Mouse (Mus musculus) heart, adult 8-10 months (tissue): ENCODE measurements around the gene Il17ra. TPM values are rescaled to one million over a fixed set of nuclear protein-coding genes. Genes with fewer than 3 reads are reported as not detected.

ENCODE experiments used
- DNase-seq: peaks from one replicate; pipeline ENCODE4 v3.0.0; 2022; ENCODE audit warnings: low spot score
- total RNA-seq, 4 experiments: library from RNA; stranded (reverse); gene quantifications; 2 replicates each; pipeline ENCODE4 v1.2.4; 2022

The Il17ra gene
- 1 to 10 TPM; 2.4 to 5.1 (median 3.0) TPM for total RNA-seq

DNA sequence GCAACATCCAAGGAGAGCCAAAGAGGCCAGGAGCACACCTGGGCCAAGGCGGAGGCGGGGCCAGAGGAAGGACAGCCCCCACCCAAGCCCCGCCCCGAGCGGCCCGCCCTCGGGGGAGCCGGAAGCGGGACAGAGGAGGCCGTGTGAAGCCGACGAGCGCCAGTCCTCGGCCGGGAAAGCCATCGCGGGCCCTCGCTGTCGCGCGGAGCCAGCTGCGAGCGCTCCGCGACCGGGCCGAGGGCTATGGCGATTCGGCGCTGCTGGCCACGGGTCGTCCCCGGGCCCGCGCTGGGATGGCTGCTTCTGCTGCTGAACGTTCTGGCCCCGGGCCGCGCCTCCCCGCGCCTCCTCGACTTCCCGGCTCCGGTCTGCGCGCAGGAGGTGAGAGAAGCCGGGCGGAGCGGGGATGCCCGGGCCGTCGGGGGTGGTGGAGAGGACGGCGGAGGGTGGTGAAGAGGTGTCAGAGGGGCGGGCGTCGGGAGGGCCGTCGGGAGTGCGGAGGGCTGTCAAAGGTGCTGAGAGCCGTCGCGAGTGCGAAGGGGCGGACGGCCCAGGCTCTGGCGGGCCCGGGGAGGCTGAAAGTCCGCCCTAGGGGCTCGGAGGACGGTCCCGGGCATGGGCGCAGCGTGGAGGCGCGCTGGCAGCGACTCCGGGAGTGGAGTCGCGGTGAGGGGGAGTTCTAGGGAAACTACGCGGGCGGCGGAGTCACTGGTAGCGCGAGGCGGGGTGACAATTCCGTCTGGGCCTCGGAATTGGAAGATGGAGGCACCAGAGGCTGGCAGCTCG is at the start of gene Il17ra:
Gene Il17ra, plus strand, starts transcription at position 162 of the 786 bp plus-strand sequence.
- DNase-seq = no peak

DNA sequence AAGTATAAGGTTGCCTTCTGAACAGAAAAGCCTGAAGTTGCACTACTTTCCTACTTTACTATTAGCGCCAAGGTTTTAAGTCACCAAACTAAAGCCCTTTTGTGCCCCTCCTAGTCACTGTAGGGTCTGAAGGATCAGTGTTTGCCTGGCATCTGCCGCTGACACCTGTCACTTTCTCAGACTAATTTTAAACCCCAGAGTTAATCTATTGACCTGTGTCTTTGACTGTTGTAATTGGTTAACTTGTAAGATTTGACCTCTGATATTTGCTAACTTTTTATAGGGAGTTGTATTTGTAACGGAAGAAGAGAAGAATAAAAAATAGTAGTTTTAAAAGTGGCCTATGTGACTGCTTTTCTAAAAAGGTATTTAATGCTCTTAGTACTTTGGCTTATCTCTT is 24.9 kb upstream of the Il17ra start:
- DNase-seq = no peak

DNA sequence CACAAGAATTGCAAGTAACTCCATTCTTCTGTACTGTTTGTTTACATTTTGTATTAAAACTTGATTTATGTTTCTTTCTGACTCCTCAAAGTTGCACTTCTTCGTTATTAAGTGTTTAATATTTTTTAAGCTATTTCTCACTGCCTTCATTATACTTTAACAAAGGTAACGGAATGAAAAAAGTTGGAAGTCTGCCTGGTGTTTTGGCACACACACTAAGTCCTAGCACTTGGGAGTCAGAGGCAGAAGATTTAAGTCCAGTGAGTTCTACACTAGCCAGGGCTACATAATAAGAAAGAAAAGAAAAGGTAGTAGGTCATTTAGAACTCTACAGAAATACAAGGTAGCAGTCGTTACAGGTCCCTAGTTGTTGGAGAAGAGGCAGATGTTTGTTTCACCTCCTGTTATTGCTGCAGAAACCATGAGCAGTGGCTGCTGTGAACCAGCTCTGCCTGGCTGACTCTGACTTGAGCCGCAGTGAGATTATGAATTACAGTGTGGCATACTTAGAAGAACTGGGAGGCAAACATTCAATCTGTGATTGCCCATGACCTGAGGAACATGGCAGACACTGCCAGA is 20.8 kb upstream of the Il17ra start:
- no peak for DNase-seq

DNA sequence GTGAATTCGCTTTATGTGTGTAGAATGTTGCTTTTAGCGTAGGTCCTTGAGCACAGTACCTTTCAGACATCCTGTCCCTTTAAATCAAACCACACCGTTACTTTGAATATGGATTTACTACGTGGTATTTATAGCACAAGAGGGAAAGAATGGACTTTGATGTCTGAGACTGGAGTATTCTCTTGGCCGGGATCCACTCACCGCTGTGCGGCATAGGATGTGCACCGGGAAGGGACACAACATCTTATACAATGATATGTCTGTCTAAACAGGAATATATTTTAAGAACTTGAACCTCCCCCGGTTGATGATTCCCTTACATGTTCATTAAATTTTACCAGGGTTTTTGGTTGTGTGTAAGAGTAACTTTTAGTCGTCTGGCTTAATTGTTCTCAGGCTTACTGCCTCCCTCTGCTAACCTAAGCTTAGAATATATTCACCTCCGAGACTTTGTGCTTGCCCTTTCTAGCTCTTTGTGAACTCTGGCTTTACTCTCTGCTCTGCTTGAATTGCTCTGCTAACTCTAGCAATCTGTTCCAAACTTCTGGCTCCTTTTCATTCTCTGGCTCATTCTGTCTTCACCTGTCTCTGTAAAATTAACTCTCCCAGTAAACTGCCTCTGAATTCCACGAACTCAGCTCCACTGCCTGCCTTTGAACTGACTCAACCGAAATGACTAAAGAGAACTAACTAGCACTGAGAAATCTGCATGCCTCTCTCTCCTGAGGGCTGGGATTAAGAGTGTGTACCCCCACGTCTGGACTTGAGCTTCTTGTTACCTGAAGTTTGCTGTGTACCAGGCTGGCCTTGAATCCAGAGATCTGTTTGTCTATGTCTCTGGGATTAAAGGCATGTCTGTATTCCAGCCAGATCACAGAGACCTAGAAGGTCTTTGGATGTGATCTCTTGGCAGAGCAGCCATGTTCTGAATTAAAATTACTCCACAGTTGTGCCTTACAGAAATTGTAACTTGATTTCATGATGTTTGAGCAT is 19.4 kb upstream of the Il17ra start:
- no peak for DNase-seq

DNA sequence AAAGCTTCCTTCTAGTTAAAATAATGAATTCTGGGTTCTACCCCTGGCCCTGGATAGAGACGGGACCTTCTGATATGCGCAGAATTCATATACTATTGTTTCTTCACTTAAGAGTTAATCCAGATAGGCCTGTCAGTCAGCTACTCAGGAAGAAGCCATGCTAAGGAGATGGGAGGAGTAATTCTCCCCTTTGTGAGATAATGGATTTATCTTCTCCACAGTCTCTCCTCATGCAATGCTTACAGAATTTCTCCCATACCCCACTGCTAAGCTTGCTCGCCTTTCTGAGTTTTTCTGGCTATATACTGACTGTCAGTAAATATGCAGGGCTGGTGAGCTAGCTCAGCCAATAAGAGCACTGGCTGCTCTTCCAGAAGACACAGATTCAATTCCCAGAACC is 12.8 kb upstream of the Il17ra start:
- no peak for DNase-seq

DNA sequence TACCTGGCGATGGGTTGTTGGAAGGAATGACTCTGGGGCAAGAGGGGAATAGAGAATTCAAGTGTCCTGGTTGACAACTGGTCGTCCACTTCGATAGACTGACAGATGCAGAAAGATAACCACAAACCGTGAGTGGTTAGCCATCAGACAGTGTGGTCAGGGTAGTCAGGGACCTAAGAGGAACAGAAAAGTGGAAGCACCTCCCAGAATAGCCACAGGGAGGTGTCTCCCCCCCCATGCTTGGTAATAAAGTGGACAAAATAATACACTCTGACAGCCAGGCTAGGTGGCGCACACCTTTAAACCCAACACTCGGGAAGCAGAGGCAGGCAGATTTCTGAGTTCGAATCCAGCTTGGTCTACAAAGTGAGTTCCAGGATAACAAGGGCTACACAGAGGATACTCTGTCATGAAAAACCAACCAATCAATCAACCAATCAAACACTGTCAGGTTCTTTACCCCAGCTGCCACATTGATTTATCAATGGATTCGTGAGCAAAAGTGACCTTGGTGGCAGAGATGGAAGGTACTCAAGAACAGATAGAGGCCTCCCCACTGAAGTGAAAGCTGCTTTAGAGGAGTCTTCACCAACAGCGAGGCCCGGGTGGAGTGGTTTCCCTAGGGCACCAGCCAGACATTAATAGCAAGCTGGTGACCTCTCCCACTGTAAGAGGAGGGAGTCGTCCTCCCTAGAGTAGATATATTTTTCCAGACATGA is 10.5 kb upstream of the Il17ra start:
- no peak for DNase-seq

DNA sequence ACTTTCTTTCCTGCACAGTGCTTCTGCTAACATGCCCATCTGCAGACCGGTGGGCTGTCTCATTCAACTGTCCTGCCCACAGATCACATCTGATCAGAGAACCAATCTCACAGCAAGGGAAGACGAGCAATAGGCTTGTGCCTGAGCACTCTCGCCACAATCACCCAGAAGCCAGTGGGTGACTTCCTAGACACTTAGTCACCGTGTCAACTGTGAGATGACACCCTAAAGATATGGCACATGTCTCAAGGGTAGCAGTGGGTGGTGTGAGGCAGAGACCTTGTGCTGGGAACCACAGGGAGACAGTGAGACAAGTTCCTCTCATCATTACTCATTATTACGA is 10.0 kb upstream of the Il17ra start:
- no peak for DNase-seq

DNA sequence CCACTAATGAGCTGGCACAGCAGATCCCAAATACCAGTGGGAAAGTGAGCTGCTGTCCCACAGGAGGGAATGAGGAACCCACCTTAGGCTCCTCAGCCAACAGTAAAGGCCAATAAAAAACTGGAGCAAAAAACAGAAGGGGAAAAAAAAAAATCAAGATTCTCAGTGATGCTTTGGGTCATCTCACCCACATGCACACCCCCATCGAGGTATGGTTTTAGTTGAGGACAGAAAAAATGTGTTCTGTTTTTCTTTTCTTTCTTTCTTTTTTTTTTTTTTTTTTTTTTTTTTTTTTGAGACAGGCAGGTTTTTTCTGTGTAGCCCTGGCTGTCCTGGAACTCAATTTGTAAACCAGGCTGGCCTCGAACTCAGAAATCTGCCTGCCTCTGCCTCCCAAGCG is 9.5 kb upstream of the Il17ra start:
- DNase-seq = no peak

DNA sequence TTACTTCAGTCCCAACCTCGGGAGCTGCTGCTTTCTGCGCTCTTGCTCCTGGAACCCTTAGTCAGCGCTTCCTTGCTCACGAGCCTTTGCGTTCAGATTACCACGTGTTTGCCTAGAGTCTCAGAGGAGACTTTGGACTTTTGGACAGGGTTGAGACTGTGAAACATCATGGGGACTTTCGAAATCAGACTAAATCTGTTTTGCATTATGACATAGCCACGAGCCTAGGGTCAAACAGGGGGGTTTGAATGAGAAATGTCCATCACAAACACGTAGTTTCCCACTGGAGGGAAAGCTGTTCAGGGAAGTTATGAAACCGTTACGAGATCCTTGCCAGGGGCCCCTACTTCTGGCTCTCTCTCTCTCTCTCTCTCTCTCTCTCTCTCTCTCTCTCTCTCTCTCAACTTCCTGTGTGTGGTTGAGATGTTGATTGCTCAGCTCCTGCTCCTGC is 8.4 kb upstream of the Il17ra start:
- DNase-seq = no peak

DNA sequence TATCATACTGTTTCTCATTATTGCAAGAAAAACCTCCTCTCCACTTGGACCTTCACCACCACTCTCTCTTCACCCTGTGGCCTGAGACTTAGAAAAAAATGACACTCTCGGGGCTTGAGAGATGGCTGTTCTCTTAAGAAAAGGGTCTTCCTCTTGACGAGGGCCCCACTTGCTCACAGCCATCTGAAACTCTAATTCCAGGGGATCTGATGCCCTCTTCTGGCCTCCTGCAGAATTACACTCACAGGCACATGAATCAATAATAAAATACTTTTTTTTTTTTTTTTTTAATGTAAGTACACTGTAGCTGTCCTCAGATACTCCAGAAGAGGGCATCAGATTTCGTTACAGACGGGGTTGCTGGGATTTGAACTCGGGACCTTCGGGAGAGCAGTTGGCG is 6.0 kb upstream of the Il17ra start:
- DNase-seq = no peak

DNA sequence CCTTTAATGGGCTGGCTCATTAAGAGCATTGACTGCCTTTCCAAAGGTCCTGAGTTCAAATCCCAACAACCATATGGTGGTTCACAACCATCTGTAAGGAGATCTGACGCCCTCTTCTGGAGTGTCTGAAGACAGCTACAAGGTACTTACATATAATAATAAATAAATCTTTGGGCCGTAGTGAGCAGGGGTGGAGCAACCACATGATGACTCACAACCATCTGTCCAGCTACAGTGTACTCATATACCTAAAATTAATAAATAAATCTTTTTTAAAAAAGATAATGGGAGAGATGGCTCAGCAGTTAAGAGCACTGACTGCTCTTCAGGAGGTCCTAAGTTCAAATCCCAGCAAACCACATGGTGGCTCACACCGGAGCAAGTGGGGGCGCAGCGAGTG is 5.3 kb upstream of the Il17ra start:
- no peak for DNase-seq

DNA sequence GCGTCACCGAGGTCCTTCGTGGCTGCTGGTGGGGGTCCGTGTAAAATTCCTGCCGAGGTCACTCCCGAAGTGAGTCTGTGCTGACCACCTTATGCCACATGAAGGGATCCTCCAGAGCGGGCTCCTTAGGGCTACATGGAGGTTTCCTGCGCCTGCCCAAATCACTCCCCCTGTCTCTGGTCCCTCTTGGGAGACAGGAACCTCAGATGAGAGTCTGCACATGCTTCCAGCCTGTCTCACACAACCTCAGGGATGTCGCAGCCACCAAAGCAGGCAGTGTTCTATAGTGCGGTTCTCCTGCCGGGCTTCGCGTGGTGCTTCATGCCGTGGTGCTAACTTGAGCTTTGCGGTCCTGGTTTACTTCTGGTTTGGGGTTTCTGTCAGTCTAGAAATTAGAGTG is 1.8 kb upstream of the Il17ra start:
- no peak for DNase-seq

DNA sequence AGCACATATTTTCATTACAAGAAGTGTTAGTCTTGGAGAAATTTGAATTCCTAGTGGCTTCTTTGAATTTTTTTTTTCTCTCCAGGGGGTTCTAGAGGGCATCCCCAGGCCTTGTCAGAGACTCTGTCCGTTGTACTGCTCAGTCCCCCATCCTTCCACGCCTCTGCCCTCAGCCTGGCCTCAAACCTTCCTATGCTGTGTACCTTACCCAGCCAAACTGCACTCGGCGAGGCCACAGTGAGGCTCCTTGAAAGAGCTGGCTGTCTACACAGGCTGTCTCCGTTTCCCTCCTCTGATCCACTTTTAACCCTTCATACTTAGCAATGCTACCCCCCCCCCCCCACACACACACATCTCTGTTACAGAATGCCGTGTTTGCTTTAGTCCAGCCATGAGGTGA is 796 bp upstream of the Il17ra start:
- no peak for DNase-seq

DNA sequence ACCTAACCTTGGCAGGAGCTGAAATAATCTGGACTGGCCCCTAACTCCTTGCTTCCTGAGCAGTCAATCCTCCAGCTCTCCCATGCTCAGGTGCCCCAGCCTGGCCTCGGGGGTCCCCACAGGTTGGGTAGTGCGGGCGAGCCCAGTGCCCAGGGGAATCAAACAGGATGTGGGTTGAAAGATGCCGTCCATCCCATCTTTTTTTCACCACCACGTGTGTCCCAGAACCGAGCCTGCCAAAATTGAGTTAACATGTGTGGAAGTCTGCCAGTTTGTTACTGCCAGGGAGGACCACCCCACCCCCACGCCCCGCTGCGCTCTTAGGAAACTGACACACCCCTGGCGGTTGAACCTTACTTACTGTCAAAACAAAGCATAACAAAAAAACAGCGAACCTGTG is 837 bp downstream of the Il17ra start:
- DNase-seq = no peak

DNA sequence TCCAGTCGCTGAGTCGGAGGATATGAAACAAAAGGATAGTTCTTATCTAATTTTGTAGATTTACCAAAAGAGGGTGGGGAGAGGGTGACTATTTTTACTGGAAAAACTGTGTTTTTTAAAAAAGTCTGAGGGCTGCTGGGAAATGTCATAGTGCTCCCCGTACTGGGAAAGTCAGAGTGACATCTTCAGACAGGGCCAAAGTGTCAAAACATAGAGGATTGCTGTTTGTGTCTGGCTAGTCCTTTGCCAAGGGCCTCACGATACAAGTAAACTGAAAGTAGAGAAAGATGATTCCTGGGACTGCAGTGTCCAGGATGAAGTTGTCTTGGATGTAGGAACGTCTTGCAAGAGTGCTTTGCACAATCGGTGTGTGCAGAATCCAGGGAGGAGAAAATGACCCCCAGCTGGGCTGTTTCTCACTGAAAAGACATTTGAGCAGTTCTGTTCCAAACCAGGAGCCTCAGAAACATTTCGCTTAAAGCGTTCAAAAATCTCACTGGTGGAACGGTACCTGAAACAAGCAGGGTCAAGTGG is 1.4 kb downstream of the Il17ra start:
- DNase-seq = no peak

DNA sequence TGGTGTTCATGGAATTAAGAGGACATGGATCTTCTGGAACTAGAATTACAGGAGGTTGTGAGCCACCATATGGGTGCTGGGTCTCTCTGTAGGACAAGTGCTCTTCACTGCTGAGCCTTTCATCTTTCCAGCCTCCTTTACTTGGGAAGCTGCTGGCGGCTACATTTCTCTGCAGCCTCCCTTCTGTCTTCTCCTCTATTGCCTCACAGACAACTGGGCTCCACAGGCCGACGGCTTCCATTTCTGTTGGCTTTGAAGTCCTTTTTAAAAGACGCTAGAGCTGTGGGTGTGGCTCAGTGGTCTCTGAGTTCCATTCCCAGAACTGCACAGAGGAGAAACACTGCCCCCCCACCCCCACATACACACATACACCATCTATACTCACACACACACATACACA is 2.3 kb downstream of the Il17ra start:
- DNase-seq = no peak

DNA sequence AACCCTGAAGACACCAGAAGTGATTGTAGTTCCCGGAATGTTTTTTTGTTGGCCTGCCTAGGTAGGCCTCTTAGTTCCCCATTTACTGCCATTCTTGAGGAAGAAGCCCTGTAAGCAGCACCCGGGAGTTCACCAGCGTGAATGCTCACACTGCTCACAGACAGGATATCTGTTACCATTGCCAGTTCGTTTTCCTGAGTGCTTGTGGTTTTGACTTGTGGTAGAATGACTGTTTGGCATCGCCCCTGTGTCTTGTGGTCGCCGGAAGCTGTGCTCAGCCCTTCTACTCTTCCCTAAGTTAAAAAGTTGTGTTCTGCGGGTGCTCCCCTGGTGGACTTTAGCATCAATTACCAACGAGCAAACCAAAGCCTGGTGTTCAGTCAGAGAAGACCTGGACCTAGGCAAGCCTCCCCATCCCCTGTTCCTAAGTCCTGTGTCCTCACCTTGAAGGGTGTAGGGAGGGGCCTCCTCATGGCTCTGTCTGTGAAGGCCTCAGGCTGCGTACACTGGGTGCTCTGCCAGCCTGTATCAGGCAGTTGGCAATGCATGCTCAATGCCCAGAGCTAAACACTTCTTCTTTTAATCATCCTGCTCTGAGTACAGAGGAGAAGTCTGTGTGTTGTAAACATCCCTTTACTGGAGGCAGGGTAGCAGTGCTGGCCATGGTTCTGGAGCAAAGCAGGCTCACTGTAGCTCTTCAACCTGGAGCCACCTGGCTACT is 3.7 kb downstream of the Il17ra start:
- DNase-seq = no peak

DNA sequence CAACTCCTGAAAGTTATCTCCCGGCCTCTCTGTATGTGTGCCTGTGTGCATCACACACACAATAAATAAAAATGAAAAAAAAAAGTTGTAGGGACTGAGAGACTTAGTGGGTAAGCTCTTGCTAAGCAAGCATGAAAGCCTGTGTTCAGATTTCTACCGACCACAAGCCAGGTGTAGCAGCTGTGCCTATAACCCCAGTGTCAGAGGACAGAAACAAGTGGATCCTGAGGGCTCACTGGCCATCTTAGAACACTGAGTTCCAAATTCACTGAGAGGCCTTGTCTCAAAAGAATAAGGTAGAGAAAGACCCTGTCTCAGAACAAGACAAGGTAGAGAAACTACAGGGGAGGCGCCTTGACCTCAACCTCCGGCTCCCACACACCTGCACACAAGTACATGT is 5.2 kb downstream of the Il17ra start:
- DNase-seq = no peak

DNA sequence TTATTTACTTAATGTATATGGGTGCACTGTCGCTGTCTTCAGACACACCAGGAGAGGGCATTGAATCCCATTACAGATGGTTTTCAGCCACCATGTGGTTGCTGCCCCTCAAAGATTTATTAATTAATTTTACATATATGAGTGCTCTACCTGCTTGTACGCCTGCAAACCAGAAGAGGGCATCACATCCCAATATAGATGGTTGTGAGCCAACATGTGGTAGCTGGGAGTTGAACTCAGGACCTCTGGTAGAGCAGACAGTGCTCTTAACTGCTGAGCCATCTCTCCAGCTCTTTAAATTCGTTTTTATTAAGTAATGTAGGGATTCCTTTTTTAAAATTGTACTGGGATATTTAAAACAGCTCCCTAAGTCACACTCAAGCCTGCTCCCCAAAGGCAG is 6.2 kb downstream of the Il17ra start:
- no peak for DNase-seq

DNA sequence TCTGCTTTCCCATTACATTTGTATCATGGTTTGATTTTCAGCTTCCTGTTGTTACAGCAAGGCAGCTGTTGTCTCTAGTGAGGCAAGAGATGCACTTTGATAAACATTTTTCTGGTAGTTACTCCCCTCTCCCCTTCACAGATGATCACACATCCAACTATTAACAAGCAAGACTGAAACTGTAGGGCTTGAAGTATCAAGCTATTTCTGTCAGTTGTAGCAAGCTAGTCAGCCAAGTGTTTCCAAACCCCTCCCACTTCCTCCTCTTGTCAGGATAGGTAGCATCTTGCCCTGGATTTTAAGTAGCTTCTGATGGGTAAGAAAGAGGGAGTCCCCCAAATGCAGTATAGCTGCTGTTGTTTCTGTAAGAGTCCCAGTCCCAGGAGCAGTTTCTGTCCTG is 6.7 kb downstream of the Il17ra start:
- DNase-seq = no peak

DNA sequence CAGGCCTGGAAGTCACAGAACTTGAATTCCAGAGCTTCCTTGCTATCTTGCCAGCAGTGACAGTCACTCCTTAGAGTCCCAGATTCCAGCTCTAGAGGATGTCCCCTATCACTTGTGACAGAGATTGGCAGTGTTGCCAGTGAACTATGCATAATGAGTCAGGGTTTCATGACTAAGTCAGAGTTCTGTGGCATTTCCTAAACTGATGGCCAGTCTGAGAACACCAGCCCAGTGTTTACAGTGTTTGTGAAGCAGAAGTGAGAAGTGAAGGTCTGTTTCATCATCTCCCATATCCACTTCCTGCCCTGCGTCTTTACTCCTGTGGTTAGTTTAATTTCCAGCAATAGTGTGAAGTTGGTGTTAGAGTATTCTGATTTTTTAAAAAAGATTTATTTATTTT is 7.6 kb downstream of the Il17ra start:
- DNase-seq = no peak
